Comparison of ENCODE assay signal across 9 mouse cellular contexts in the genomic region with DNA sequence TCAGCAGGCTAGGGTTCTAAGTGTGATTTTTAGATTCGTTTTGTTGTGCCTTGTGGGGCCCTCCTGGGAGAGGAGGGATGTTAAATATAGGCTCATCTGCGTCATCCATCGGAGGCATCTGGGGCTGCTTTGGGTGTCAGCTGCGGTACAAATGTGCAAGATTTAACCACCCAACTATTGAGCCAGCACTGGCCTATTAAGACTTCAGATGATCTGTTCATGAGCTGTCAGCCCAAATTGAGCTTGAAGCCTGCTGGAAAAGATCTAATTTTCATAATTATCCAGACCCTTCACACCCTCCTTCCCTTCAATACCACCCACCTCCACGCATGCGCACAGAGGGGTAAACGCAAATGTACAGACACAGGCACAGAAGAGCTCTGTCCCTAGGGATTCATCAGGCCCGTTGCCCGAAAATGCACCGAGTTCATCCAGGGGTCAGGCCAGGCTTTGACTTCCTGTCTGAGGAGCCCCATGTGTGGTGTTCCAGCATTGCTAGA.
DNase-seq lines count a peak whose midpoint lies in the region; ATAC-seq lines count a peak whose summit lies in the region.
"Had no signal": no experiment of that assay in that cellular context is flagged by ENCODE, and none has a peak within 500 bp of the region (broad histone marks: within the 10 kb centered on the region; RNA-seq: fewer than 3 reads in every experiment).

No protein-coding gene starts in this region.

- DNase-seq in layer of hippocampus, adult 11-12 months (ENCODE audit: low spot score) = peak; percentile 17
- DNase-seq in layer of hippocampus, adult 9-10 months (ENCODE audit: low spot score) = no peak
- peak; percentile 70 for DNase-seq in kidney, postnatal 14 days
- peak; percentile 57 for DNase-seq in lung, postnatal 10 days
- peak; percentile 18 for DNase-seq in skeletal muscle tissue, adult 2 months (ENCODE audit: low read depth, low spot score)

- no peak overlapping the region for H3K9ac ChIP-seq in forebrain, embryonic 12.5 days
- no peak overlapping the region for H3K9ac ChIP-seq in heart, embryonic 16.5 days (ENCODE audit: low read length)

- WGBS in forebrain, embryonic 12.5 days = 54% methylated on average over 10 of the region's 10 CpGs
- 50% methylated on average over 10 of the region's 10 CpGs for WGBS in heart, embryonic 16.5 days

- peak overlapping the region; percentile 70 for H3K27ac ChIP-seq in forebrain, embryonic 12.5 days
- peak overlapping the region; percentile 47 for H3K27ac ChIP-seq in heart, embryonic 16.5 days (ENCODE audit: low read length)

- no peaks in the 10 kb centered on the region for H3K9me3 ChIP-seq in forebrain, embryonic 12.5 days
- no peaks in the 10 kb centered on the region for H3K9me3 ChIP-seq in heart, embryonic 16.5 days (replicated peaks; ENCODE audit: control insufficient read depth, low read length)

- peaks cover 30% of the 10 kb centered on the region for H3K4me1 ChIP-seq in forebrain, embryonic 12.5 days
- no peaks in the 10 kb centered on the region for H3K4me1 ChIP-seq in heart, embryonic 16.5 days (ENCODE audit: control insufficient read depth, insufficient read depth, low read length)

- H3K4me2 ChIP-seq in forebrain, embryonic 12.5 days = no peak overlapping the region
- no peak overlapping the region for H3K4me2 ChIP-seq in heart, embryonic 16.5 days (ENCODE audit: low read depth, low read length)

- H3K4me3 ChIP-seq in forebrain, embryonic 12.5 days (replicated peaks) = no peak overlapping the region
- H3K4me3 ChIP-seq in heart, embryonic 16.5 days (ENCODE audit: low read length) = no peak overlapping the region
- H3K4me3 ChIP-seq: myocyte had no signal

- no peaks in the 10 kb centered on the region for H3K36me3 ChIP-seq in forebrain, embryonic 12.5 days (replicated peaks)
- H3K36me3 ChIP-seq in heart, embryonic 16.5 days (ENCODE audit: control insufficient read depth, insufficient read depth) = no peaks in the 10 kb centered on the region

- H3K27me3 ChIP-seq in forebrain, embryonic 12.5 days = no peaks in the 10 kb centered on the region
- H3K27me3 ChIP-seq in heart, embryonic 16.5 days (ENCODE audit: control insufficient read depth, insufficient read depth, low read length) = no peaks in the 10 kb centered on the region

- ATAC-seq in forebrain, embryonic 12.5 days (ENCODE audit: low FRiP score) = peak; percentile 36; the same call in 1 of the 2 replicates
- ATAC-seq in heart, embryonic 16.5 days (replicated peaks; ENCODE audit: extremely low read depth, insufficient read depth, low FRiP score) = no peak
- ATAC-seq in CD4-positive, CD25-positive, alpha-beta regulatory T cell, adult 4 months = no peak
